Mouse (Mus musculus) MEL (cell line): ENCODE results near the gene Aldh3b1. TPM values are rescaled to one million over a fixed set of nuclear protein-coding genes. Genes with fewer than 3 reads are reported as not detected.

Experiments
- DNase-seq: peaks from one replicate; pipeline ENCODE4 v3.0.0; 2011; ENCODE audit warnings: low read depth, low spot score
- H3K27ac ChIP-seq: 2 replicates; pipeline ENCODE4 v1.5.1; 2012; ENCODE audit warnings: low read depth, mild to moderate bottlenecking, control low read depth, low read length, moderate library complexity; ENCODE audit not compliant: control insufficient read depth
- H3K27me3 ChIP-seq, 2 experiments: fragments of 150-350 bp in 1 of 2; sonication (generic) in 1 of 2; 2 replicates each; pipeline ENCODE4 v1.6.1; 2012; ENCODE audit warnings: low read length in 2 of 2, mild to moderate bottlenecking in 2 of 2, improper control_type of control experiment in 1 of 2, moderate library complexity in 1 of 2; ENCODE audit not compliant: insufficient read depth in 2 of 2, control insufficient read depth in 1 of 2
- H3K36me3 ChIP-seq, 2 experiments: 2 replicates each; pipeline ENCODE4 v1.6.1; 2012 to 2014; ENCODE audit warnings: low read length in 2 of 2, improper control_type of control experiment in 1 of 2, inconsistent platforms in 1 of 2, mild to moderate bottlenecking in 1 of 2; ENCODE audit not compliant: insufficient read depth in 2 of 2, control insufficient read depth in 1 of 2
- H3K4me1 ChIP-seq, 2 experiments: fragments of 150-350 bp in 1 of 2; sonication (generic) in 1 of 2; 2 replicates each; pipeline ENCODE4 v1.6.1; 2012; ENCODE audit warnings: low read length in 2 of 2, improper control_type of control experiment in 1 of 2, mild to moderate bottlenecking in 1 of 2; ENCODE audit not compliant: insufficient read depth in 2 of 2, control insufficient read depth in 1 of 2
- H3K4me3 ChIP-seq, 2 experiments: fragments of 150-350 bp in 1 of 2; sonication (generic) in 1 of 2; 2 replicates each; pipeline ENCODE4 v1.5.1; 2012; ENCODE audit warnings: low read depth in 2 of 2, low read length in 2 of 2, mild to moderate bottlenecking in 2 of 2, moderate library complexity in 2 of 2, control low read depth in 1 of 2, improper control_type of control experiment in 1 of 2; ENCODE audit not compliant: control insufficient read depth in 1 of 2, insufficient read depth in 1 of 2
- H3K79me2 ChIP-seq: 2 replicates; pipeline ENCODE4 v1.6.1; 2012; ENCODE audit warnings: mild to moderate bottlenecking, low read length, moderate library complexity; ENCODE audit not compliant: control insufficient read depth, poor library complexity, insufficient read depth
- H3K9ac ChIP-seq: 2 replicates; pipeline ENCODE4 v1.6.1; 2012; ENCODE audit warnings: low read depth, mild to moderate bottlenecking, control low read depth, low read length, moderate library complexity; ENCODE audit not compliant: control insufficient read depth, poor library complexity, severe bottlenecking
- H3K9me3 ChIP-seq: fragments of 150-350 bp; sonication (generic); replicated peaks from 2 replicates; pipeline ENCODE4 v1.6.1; 2012; ENCODE audit warnings: mild to moderate bottlenecking, low read length, improper control_type of control experiment, moderate library complexity; ENCODE audit not compliant: insufficient read depth
- CHD2 ChIP-seq: IDR thresholded peaks from 2 replicates; pipeline ENCODE4 v1.6.1; 2011; ENCODE audit warnings: low read length, improper control_type of control experiment
- ELF1 ChIP-seq: IDR thresholded peaks from 2 replicates; pipeline ENCODE4 v1.6.1; 2014; ENCODE audit warnings: low read depth, mild to moderate bottlenecking, inconsistent platforms, low read length, improper control_type of control experiment, moderate library complexity
- HCFC1 ChIP-seq: IDR thresholded peaks from 2 replicates; pipeline ENCODE4 v1.6.1; 2012; ENCODE audit warnings: low read depth, mild to moderate bottlenecking, inconsistent platforms, low read length, improper control_type of control experiment, moderate library complexity
- KAT2A ChIP-seq: conservative IDR thresholded peaks from 2 replicates; pipeline ENCODE4 v1.6.1; 2012; ENCODE audit warnings: low read depth, low read length, improper control_type of control experiment, inconsistent platforms
- MAX ChIP-seq: IDR thresholded peaks from 2 replicates; pipeline ENCODE4 v1.6.1; 2011; ENCODE audit warnings: low read length, improper control_type of control experiment
- MAZ ChIP-seq: IDR thresholded peaks from 2 replicates; pipeline ENCODE4 v1.6.1; 2012; ENCODE audit warnings: low read depth, mild to moderate bottlenecking, inconsistent platforms, low read length, improper control_type of control experiment
- MEF2A ChIP-seq: IDR thresholded peaks from 2 replicates; pipeline ENCODE4 v1.6.1; 2014; ENCODE audit warnings: low read depth, mild to moderate bottlenecking, inconsistent platforms, low read length, improper control_type of control experiment; ENCODE audit not compliant: poor library complexity, insufficient replicate concordance, severe bottlenecking; ENCODE audit errors: extremely low read depth
- MXI1 ChIP-seq: IDR thresholded peaks from 2 replicates; pipeline ENCODE4 v1.6.1; 2011; ENCODE audit warnings: mild to moderate bottlenecking, low read depth, low read length, improper control_type of control experiment
- MYC ChIP-seq: IDR thresholded peaks from 2 replicates; pipeline ENCODE4 v1.6.1; 2011; ENCODE audit warnings: low read depth, mild to moderate bottlenecking, low read length, improper control_type of control experiment, moderate library complexity
- NELFE ChIP-seq: IDR thresholded peaks from 2 replicates; pipeline ENCODE4 v1.6.1; 2011; ENCODE audit warnings: low read depth, low read length, improper control_type of control experiment
- POLR2A ChIP-seq, 2 experiments: IDR thresholded peaks; 2 replicates each; pipeline ENCODE4 v1.6.1; 2011 to 2012; ENCODE audit warnings: low read length in 2 of 2, mild to moderate bottlenecking in 2 of 2, control low read depth in 1 of 2, improper control_type of control experiment in 1 of 2, low read depth in 1 of 2, moderate library complexity in 1 of 2; ENCODE audit not compliant: control insufficient read depth in 1 of 2, insufficient read depth in 1 of 2, poor library complexity in 1 of 2
- POLR2AphosphoS2 ChIP-seq: IDR thresholded peaks from 2 replicates; pipeline ENCODE4 v1.6.1; 2011; ENCODE audit warnings: low read length, improper control_type of control experiment
- POLR2AphosphoS5 ChIP-seq: IDR thresholded peaks from 2 replicates; pipeline ENCODE4 v1.6.1; 2012; ENCODE audit warnings: low read depth, borderline replicate concordance, mild to moderate bottlenecking, inconsistent platforms, low read length, moderate library complexity, mixed read lengths
- RCOR1 ChIP-seq: IDR thresholded peaks from 2 replicates; pipeline ENCODE4 v1.6.1; 2012; ENCODE audit warnings: low read depth, mild to moderate bottlenecking, inconsistent platforms, low read length, improper control_type of control experiment
- SIN3A ChIP-seq: IDR thresholded peaks from 2 replicates; pipeline ENCODE4 v1.6.1; 2012; ENCODE audit warnings: low read length, improper control_type of control experiment, inconsistent platforms
- TBP ChIP-seq: IDR thresholded peaks from 2 replicates; pipeline ENCODE4 v1.8.0; 2011; ENCODE audit warnings: low read depth, low read length, improper control_type of control experiment
- USF1 ChIP-seq: IDR thresholded peaks from 2 replicates; pipeline ENCODE4 v1.6.1; 2014; ENCODE audit warnings: low read depth, mild to moderate bottlenecking, inconsistent platforms, low read length, improper control_type of control experiment, moderate library complexity
- ZMIZ1 ChIP-seq: IDR thresholded peaks from 2 replicates; pipeline ENCODE4 v1.6.1; 2012; ENCODE audit warnings: low read depth, mild to moderate bottlenecking, inconsistent platforms, low read length, improper control_type of control experiment, moderate library complexity
- ZNF384 ChIP-seq: IDR thresholded peaks from 2 replicates; pipeline ENCODE4 v1.6.1; 2012; ENCODE audit warnings: low read depth, mild to moderate bottlenecking, inconsistent platforms, low read length, improper control_type of control experiment
- polyA plus RNA-seq, 2 experiments: library from polyadenylated mRNA; stranded (reverse) in 1 of 2; unstranded in 1 of 2; fragments of >175 nt in 1 of 2; fragments of >200 nt in 1 of 2; gene quantifications; 2 replicates each; pipeline versions ENCODE4 v1.2.1 to v1.2.4; 2012; ENCODE audit warnings: low replicate concordance in 2 of 2, low read depth in 1 of 2; ENCODE audit not compliant: insufficient read length in 2 of 2, insufficient read depth in 1 of 2, missing spikeins in 1 of 2
- total RNA-seq: library from RNA; depleted of rRNA; stranded (reverse); fragments of 300-350 nt; gene quantifications from 2 replicates; pipeline ENCODE4 v1.2.3, GENCODE M21; 2012

Gene Aldh3b1
- total and polyA plus RNA-seq, 3 experiments = 0.08 to 0.10 TPM; not detected in 1

DNA sequence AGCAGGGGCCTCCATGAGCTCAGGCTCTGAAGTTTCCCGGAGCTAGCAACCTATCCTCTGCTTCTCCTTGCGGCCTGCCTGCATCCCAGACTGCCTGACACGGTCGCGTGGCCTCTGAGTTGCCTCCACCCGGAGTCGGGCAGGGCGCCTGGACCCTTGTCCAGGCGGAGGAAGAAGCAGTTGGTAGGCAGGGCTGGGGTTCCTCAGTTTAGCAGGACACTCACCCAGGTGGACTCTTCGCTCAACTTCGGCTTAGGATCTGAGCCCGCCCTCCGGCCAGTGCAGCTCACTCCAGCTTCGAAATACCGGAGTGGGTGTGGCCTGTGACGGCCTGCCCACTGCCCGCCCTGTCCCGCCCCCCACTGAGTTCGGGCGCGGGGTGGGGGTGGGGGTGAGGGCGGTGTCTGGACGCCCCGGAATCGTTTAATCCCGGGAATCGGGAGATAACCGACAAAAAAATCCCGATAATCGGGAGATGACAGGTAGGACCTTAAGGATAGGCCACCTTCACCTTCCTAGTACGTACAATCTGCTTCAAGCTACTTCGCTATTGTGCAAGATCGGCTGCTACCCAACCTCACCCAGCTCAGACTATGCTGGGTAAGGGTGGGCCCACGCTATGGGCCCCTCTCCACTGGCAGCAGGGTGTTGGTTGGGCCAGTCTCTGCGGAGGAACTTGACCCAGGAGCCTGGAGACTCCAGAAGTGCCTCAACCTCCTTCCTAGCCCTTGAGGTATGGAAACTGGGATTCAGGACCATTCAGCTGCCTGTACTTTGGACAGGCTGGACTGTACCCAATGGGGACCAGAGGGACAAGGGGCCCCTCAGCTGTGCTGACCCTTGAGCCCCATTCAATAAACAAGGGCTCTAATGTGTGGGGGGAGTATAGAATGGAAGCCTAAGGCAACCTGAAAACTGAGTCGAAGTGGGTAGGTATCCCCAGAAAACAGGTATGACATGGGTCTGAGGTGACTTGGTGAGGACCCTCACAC is 22.5 kb downstream of the Aldh3b1 start, which contains the start of gene Tcirg1:
TSS of gene Tcirg1 (minus strand) at position 339 of the 992 bp plus-strand sequence.
- Histone ChIP-seq H3K9ac (peak within 1 kb of the TSS; percentile 84), H3K4me1 (peaks cover 0 to 28% of the 10 kb centered on the region in 2 experiments; a peak in 3 of 4 replicates), H3K9me3 (no peaks in the 10 kb centered on the region), H3K79me2 (peaks cover 4% of the 10 kb centered on the region), H3K27me3 (no peaks in the 10 kb centered on the region), H3K36me3 (peaks cover 0 to 15% of the 10 kb centered on the region in 2 experiments; a peak in 2 of 4 replicates), H3K4me3 (peak within 1 kb of the TSS; percentile 94 to 98), H3K27ac (no peak within 1 kb of the TSS; the same call in 1 of the 2 replicates)
- DNase-seq = peak; percentile 75
- 0 out of 2 replicates have a peak, but pooled peaks have one; percentile 48 for TF ChIP-seq MAZ
- TF ChIP-seq POLR2A (IDR thresholded peaks at IDR 0.05; ENCODE audit: control insufficient read depth in 1 of 2, insufficient read depth in 1 of 2, low read depth in 1 of 2, low read length in 2 of 2, poor library complexity in 1 of 2) = peak; percentile 21 to 57; a peak in 1 of 4 replicates
- 0 out of 2 replicates have a peak, but pooled peaks have one; percentile 18 for TF ChIP-seq TBP
- TF ChIP-seq ZNF384 = no peak
- 0 out of 2 replicates have a peak, but pooled peaks have one; percentile 24 for TF ChIP-seq ZMIZ1
- TF ChIP-seq NELFE = peak; percentile 50; the same call in 1 of the 2 replicates
- no peak; the same call in 1 of the 2 replicates for TF ChIP-seq MXI1
- no peak for TF ChIP-seq ELF1
- TF ChIP-seq RCOR1 = no peak
- TF ChIP-seq SIN3A = peak; percentile 51; the same call in 1 of the 2 replicates
- peak; percentile 51; the same call in 1 of the 2 replicates for TF ChIP-seq POLR2AphosphoS2
- TF ChIP-seq HCFC1 = no peak
- no peak for TF ChIP-seq USF1
- no peak; the same call in 1 of the 2 replicates for TF ChIP-seq CHD2
- no peak for TF ChIP-seq MEF2A
- TF ChIP-seq KAT2A = no peak
- TF ChIP-seq MYC = no peak

DNA sequence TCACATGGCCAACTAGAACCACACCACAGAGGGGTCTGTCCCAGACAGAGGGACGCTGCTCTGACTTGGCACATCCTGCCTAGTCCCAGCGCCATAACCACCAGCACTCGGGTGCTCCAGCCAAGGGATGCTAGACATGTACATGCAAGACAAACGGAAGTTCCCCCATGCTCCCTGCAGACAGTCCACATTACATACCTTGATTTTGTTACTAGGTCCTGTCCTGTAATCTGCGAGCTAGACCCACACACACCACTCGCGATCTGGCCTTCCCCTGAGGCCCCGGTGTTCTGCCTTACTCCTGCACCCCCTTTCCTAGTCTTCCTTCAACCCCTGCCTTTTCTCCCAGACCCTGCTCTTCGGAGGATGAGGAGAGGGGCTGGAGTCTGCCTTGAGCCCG is 23.3 kb downstream of the Aldh3b1 start:
- peak overlapping the region; percentile 94 to 98 for H3K4me3 ChIP-seq
- no peaks in the 10 kb centered on the region for H3K9me3 ChIP-seq
- DNase-seq = peak; percentile 59
- peaks cover 0 to 22% of the 10 kb centered on the region in 2 experiments; a peak in 2 of 4 replicates for H3K4me1 ChIP-seq
- TF ChIP-seq SIN3A (peak; percentile 32; the same call in 1 of the 2 replicates), MAX (0 out of 2 replicates have a peak, but pooled peaks have one; percentile 29), ZMIZ1 (0 out of 2 replicates have a peak, but pooled peaks have one; percentile 18), NELFE (peak; percentile 8; the same call in 1 of the 2 replicates), POLR2AphosphoS5 (no peak), MAZ (no peak)
- H3K9ac ChIP-seq = peak overlapping the region; percentile 84
- H3K36me3 ChIP-seq = peaks cover 0 to 12% of the 10 kb centered on the region in 2 experiments; a peak in 2 of 4 replicates
- H3K79me2 ChIP-seq = peaks cover 3% of the 10 kb centered on the region; the same call in 1 of the 2 replicates
- H3K27me3 ChIP-seq = no peaks in the 10 kb centered on the region
- no peak overlapping the region for H3K27ac ChIP-seq
